Mouse (Mus musculus): ENCODE results near the gene Igsf1.

Gene Igsf1

DNA sequence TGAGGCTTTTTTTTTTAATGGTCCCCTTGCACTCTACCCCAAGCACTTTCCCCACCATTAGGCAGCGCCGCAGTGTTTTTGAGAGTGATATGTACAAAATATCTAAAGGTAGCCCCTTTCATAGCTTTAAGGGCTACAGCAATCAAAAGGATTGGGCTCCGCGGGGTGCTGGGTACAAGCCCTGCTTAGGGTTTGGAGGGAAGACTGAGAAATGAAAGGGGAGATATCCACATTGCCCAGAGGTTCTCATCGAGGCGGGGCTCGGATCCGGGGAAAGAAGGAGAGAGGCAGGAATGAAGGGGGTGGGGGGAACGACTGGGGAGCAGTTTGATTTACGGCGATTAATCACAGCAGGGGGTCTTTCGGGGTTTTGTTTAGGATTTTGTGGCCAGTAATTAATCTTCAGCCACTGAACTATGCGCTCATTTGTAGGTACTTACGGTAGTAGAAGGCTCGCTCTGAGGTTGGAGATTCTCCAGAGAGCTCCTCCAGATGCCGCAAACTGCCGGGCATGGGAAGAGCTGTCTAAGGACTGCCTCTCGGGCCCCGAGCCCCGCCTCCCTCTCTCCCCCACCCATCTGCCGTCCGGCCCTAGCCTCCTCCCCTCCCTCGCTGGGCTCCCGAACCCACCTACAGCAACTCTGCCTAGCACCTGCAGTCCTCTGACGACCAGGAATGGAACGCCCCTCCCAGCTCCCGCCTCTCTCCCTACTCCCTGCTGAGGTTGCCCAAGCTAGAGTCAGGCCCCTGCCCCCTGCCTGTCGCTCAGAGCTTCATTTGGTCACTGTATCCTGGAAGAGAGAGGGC lies at the start of gene Igsf1:
Gene Igsf1, minus strand, starts transcription at position 537 of the 807 bp plus-strand sequence.
- peak; percentile 1 for DNase-seq (ENCODE audit: low spot score)

DNA sequence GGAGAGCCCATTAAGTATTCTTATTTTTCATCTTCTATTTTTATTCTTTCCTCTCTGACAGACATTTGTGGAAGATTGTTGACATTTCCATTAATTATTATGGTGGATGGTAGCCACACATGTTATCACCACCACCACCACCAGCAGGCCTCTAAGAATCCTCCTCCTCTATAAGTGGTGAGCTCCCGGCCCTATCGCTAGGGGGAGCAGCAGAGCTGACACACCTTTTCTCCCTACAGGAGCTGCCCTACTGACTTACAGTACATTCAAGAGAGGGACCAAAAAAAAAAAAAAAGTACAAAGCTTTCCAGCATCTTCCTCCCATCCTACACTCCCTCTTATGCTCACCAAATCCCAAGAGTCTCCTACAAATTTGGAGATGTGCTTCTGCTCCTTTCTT lies 26.7 kb downstream of the Igsf1 start:
- no peak for DNase-seq (ENCODE audit: low spot score)

DNA sequence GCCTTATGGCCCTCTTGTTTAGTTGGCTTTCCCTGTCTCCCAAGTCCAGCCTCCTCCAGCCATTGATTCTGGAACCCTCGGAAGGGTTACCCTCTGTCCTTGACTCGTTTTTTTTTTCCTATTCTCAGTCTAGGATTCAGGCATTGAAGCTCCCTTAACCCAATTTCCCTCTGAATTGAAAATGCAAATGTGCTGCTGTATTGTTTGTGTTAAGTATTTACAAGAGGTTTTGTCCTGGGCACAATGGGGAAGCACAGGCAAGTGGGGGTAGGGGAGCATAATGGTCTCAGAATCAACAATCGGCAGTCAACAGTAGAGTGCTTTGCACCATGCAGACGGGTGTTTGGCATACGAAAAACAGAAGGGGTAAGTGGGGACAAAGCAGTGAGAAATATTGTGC lies 52.4 kb downstream of the Igsf1 start:
- DNase-seq (ENCODE audit: low spot score) = no peak

DNA sequence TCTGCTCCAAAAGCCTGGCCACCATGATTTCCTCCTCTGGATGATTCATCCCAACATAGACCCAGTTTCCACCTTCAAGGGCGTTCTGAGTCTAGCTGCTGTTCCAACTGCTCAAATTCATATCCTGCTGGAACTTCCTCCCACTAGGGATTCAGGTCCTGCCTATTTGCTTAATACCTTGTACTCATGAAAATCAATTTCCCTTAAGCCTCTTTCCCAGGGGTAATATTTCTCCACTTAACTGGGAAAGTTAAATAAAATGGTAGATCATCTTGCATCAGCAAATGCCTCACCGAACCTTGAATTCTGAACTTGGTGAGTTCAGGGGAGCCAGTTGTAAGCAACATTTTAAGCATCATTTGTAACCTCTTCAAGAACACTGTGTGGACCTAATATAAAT lies 62.6 kb downstream of the Igsf1 start, which contains the start of gene Olfr1321:
Gene Olfr1321, minus strand, starts transcription at position 101 of the 400 bp plus-strand sequence.
- DNase-seq (ENCODE audit: low spot score) = no peak
